Mouse (Mus musculus) limb, embryonic 14.5 days (tissue): ENCODE measurements at regions not wholly inside any gene's neighbourhood (a gene's known extent, or its start where the extent isn't known, plus 50 kb on each side); places are given as distances from the start of the nearest gene placed in this dataset.

Experiments
- ATAC-seq: fragments of 200-750 bp; cut with Nextera tagmentation; 2 replicates; pipeline ENCODE4 v1.8.0; 2017; ENCODE audit warnings: low read depth, moderate number of reproducible peaks, moderate TSS enrichment; ENCODE audit not compliant: low FRiP score
- DNase-seq: peaks from one replicate; pipeline ENCODE4 v3.0.0-alpha.2; 2015; ENCODE audit warnings: low spot score
- H3K27ac ChIP-seq: fragments of 300-500 bp; sonication (generic); replicated peaks from 2 replicates; pipeline ENCODE4 v1.5.1; 2014; ENCODE audit warnings: low read depth, mild to moderate bottlenecking, low read length, moderate library complexity, mixed read lengths
- H3K27me3 ChIP-seq: fragments of 300-500 bp; sonication (generic); 2 replicates; pipeline ENCODE4 v1.6.1; 2014; ENCODE audit warnings: low read length, mixed read lengths; ENCODE audit not compliant: control insufficient read depth, insufficient read depth
- H3K36me3 ChIP-seq: fragments of 300-500 bp; sonication (generic); 2 replicates; pipeline ENCODE4 v1.6.1; 2014; ENCODE audit warnings: mild to moderate bottlenecking, low read length, moderate library complexity, mixed read lengths; ENCODE audit not compliant: control insufficient read depth, insufficient read depth
- H3K4me1 ChIP-seq: fragments of 300-500 bp; sonication (generic); 2 replicates; pipeline ENCODE4 v1.6.1; 2014; ENCODE audit warnings: antibody characterized with exemption, low read length, mixed read lengths; ENCODE audit not compliant: control insufficient read depth, insufficient read depth
- H3K4me2 ChIP-seq: fragments of 300-500 bp; sonication (generic); replicated peaks from 2 replicates; pipeline ENCODE4 v1.6.1; 2014; ENCODE audit warnings: low read depth, mild to moderate bottlenecking, low read length, moderate library complexity; ENCODE audit not compliant: severe bottlenecking
- H3K4me3 ChIP-seq: fragments of 300-500 bp; sonication (generic); replicated peaks from 2 replicates; pipeline ENCODE4 v1.5.1; 2014; ENCODE audit warnings: low read length
- H3K9ac ChIP-seq: fragments of 300-500 bp; sonication (generic); 2 replicates; pipeline ENCODE4 v1.6.1; 2014; ENCODE audit warnings: mild to moderate bottlenecking, low read depth, low read length, moderate library complexity; ENCODE audit not compliant: severe bottlenecking
- H3K9me3 ChIP-seq: fragments of 300-500 bp; sonication (generic); 2 replicates; pipeline ENCODE4 v1.6.1; 2016; ENCODE audit warnings: low read length; ENCODE audit not compliant: control insufficient read depth
- POLR2A ChIP-seq: fragments of 200-500 bp; IDR thresholded peaks from 2 replicates; pipeline ENCODE4 v1.8.0; 2012; ENCODE audit warnings: inconsistent platforms, mild to moderate bottlenecking, moderate library complexity, borderline replicate concordance; ENCODE audit not compliant: insufficient read depth, insufficient read length; ENCODE audit errors: extremely low read depth
- WGBS: fragments of 180-500 bp; shearing (Covaris S2); extraction: QIAGEN DNeasy Blood & Tissue Kit; methylation state at CpG from one replicate; pipeline ENCODE4 v1.1.7; 2014; 5-methylcytosine and 5-hydroxymethylcytosine counted together

- Histone ChIP-seq H3K4me1 (no peaks in the 10 kb centered on the region), H3K4me3 (no peak overlapping the region), H3K4me2 (no peak overlapping the region), H3K9me3 (no peaks in the 10 kb centered on the region), H3K27ac (no peak overlapping the region), H3K27me3 (no peaks in the 10 kb centered on the region), H3K36me3 (no peaks in the 10 kb centered on the region), H3K9ac (no peak overlapping the region)
- 82% methylated on average over 2 of the region's 2 CpGs for WGBS
- DNase-seq (peak; percentile 41), ATAC-seq (no peak)
- TF ChIP-seq POLR2A, result no peak
Measured at GRCm38 (mm10) chr2:159708141-159708540, 625.8 kb downstream of the Gm826 start.

GRCm38 (mm10) chr2:159714633-159715032 is 619.3 kb downstream of the Gm826 start:
- peak; percentile 53 for DNase-seq

GRCm38 (mm10) chr2:159718738-159719137 is 615.2 kb downstream of the Gm826 start:
- WGBS, result 30% methylated on average over 2 of the region's 2 CpGs
- TF ChIP-seq POLR2A, result no peak
- no peak overlapping the region for H3K9ac ChIP-seq
- DNase-seq (no peak), ATAC-seq (peak; percentile 65; the same call in 1 of the 2 replicates)
- no peaks in the 10 kb centered on the region for H3K9me3 ChIP-seq
- H3K4me3 ChIP-seq, result no peak overlapping the region
- H3K36me3 ChIP-seq, result no peaks in the 10 kb centered on the region
- peaks cover 6% of the 10 kb centered on the region; the same call in 1 of the 2 replicates for H3K4me1 ChIP-seq
- no peaks in the 10 kb centered on the region for H3K27me3 ChIP-seq
- no peak overlapping the region for H3K4me2 ChIP-seq
- H3K27ac ChIP-seq, result no peak overlapping the region

More at GRCm38 (mm10) chr2:159714633-159715032, 619.3 kb downstream of the Gm826 start:
- Histone ChIP-seq H3K9ac (no peak overlapping the region), H3K4me1 (peaks cover 6% of the 10 kb centered on the region; the same call in 1 of the 2 replicates), H3K36me3 (no peaks in the 10 kb centered on the region), H3K9me3 (no peaks in the 10 kb centered on the region), H3K4me2 (no peak overlapping the region), H3K27ac (no peak overlapping the region), H3K4me3 (no peak overlapping the region), H3K27me3 (no peaks in the 10 kb centered on the region)
- 16% methylated on average over 3 of the region's 3 CpGs for WGBS
- ATAC-seq, result no peak
- TF ChIP-seq POLR2A, result no peak

- 43% methylated on average over 7 of the region's 7 CpGs for WGBS
- H3K36me3 ChIP-seq, result no peaks in the 10 kb centered on the region
Measured at GRCm38 (mm10) chr2:159725158-159726076, 608.5 kb downstream of the Gm826 start.

GRCm38 (mm10) chr2:159729301-159729700 is 604.7 kb downstream of the Gm826 start:
- no peak for DNase-seq
- Histone ChIP-seq H3K27ac (no peak overlapping the region), H3K27me3 (no peaks in the 10 kb centered on the region), H3K4me3 (no peak overlapping the region), H3K9me3 (no peaks in the 10 kb centered on the region), H3K4me1 (0 out of 2 replicates have a peak, but pooled peaks cover 7% of the 10 kb centered on the region), H3K4me2 (no peak overlapping the region), H3K9ac (no peak overlapping the region), H3K36me3 (no peaks in the 10 kb centered on the region)
- whole genome bisulfite sequencing, result 64% methylated on average over 3 of the region's 3 CpGs
- no peak for TF ChIP-seq POLR2A
- no peak for ATAC-seq

More at GRCm38 (mm10) chr2:159725158-159726076, 608.5 kb downstream of the Gm826 start:
- H3K27ac ChIP-seq, result no peak overlapping the region
- H3K4me3 ChIP-seq, result no peak overlapping the region
- H3K4me2 ChIP-seq, result no peak overlapping the region
- no peak overlapping the region for H3K9ac ChIP-seq
- no peak for TF ChIP-seq POLR2A
- peak; percentile 20 for DNase-seq
- H3K27me3 ChIP-seq, result no peaks in the 10 kb centered on the region
- H3K4me1 ChIP-seq, result 0 out of 2 replicates have a peak, but pooled peaks cover 7% of the 10 kb centered on the region
- no peaks in the 10 kb centered on the region for H3K9me3 ChIP-seq
- ATAC-seq, result peak; percentile 53
